Mouse (Mus musculus) retina, postnatal 1 day (tissue): ENCODE measurements at regions not wholly inside any gene's neighbourhood (a gene's known extent, or its start where the extent isn't known, plus 50 kb on each side); places are given as distances from the start of the nearest gene placed in this dataset.
A peak's percentile ranks its signal among the peaks of the same experiment; 100 is the strongest.

Source experiments
- DNase-seq: peaks from one replicate; pipeline ENCODE4 v3.0.0-alpha.2; 2012

GRCm38 (mm10) chrX:92791023-92791346 is 191.6 kb upstream of the Mageb18 start:
- no peak for DNase-seq

- peak; percentile 33 for DNase-seq
Measured at GRCm38 (mm10) chrX:92790323-92791022, 191.1 kb upstream of the Mageb18 start.

- no peak for DNase-seq
Measured at GRCm38 (mm10) chrX:92786814-92787213, 187.4 kb upstream of the Mageb18 start.

GRCm38 (mm10) chrX:92740026-92740425 is 140.7 kb upstream of the Mageb18 start:
- no peak for DNase-seq

GRCm38 (mm10) chrX:92710279-92710678 is 110.9 kb upstream of the Mageb18 start:
- DNase-seq: no peak

- DNase-seq: no peak
Measured at GRCm38 (mm10) chrX:92679761-92680160, 80.4 kb upstream of the Mageb18 start.

- peak; percentile 3 for DNase-seq
Measured at GRCm38 (mm10) chrX:92661168-92661567, 61.8 kb upstream of the Mageb18 start.
